Mouse (Mus musculus) urinary bladder, adult 2 months (tissue): ENCODE measurements around the gene Raly. TPM values are rescaled to one million over a fixed set of nuclear protein-coding genes. Genes with fewer than 3 reads are reported as not detected.

Experiments used
- polyA plus RNA-seq: library from polyadenylated mRNA; depleted of rRNA; stranded (reverse); fragments of >200 nt; gene quantifications from 2 replicates; pipeline ENCODE4 v1.2.3, GENCODE M21; 2012; rRNA removed

Gene Raly
- polyA plus RNA-seq, 1 experiment, result 218 TPM

Other genes with a start within 250 kb of the Raly start
- 0.41 and 0.44 TPM in 2 replicates for gene 1700003F12Rik, start 244.0 kb upstream of the Raly start, polyA plus RNA-seq
- not detected in 2 replicates for gene Actl10, start 239.3 kb upstream of the Raly start, polyA plus RNA-seq
- gene Necab3, start 232.2 kb upstream of the Raly start, polyA plus RNA-seq, result 0.62 and 1.2 TPM in 2 replicates
- gene E2f1, start 221.2 kb upstream of the Raly start, polyA plus RNA-seq, result 5.0 TPM in 2 replicates
- gene Pxmp4, start 187.4 kb upstream of the Raly start, polyA plus RNA-seq, result 34.3 and 37.0 TPM in 2 replicates
- gene Zfp341, start 177.8 kb upstream of the Raly start, polyA plus RNA-seq, result 3.6 and 3.7 TPM in 2 replicates
- gene 4930519P11Rik, start 177.7 kb upstream of the Raly start, polyA plus RNA-seq, result 0.43 and 0.49 TPM in 2 replicates
- gene Chmp4b, start 139.4 kb upstream of the Raly start, polyA plus RNA-seq, result 260 and 272 TPM in 2 replicates
- not detected in 2 replicates for gene Gm14214, start 21.1 kb upstream of the Raly start, polyA plus RNA-seq
- gene a, start 306 bp downstream of the Raly start, polyA plus RNA-seq, result not detected in 2 replicates
- gene Eif2s2, start 101.8 kb downstream of the Raly start, polyA plus RNA-seq, result 52.1 and 58.6 TPM in 2 replicates
- 0.31 and 0.55 TPM in 2 replicates for gene Gm14226, start 227.2 kb downstream of the Raly start, polyA plus RNA-seq